Mouse (Mus musculus): ENCODE measurements around the gene Ube4b.

Ube4b gene

DNA sequence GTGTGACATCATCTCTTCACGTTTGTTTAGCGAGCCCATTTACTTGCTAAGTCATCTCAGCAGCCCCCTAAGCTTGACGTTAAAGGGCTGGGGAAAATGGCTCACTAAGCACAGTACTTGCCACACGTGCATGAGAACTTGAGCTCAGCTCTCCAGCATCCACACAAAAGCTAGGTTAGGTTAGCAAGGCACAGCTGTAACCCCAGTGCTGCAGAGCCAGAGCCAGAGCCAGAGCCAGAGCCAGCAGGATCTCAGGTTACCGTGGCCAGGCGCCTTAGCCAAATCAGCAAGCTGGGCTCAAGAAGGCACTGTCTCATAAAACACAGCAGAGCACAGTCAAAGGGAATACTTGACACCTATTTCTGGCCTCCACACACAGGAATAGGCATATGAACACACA lies 31.0 kb downstream of the Ube4b start:
- no peak for DNase-seq (ENCODE audit: low spot score in 2 of 2)

DNA sequence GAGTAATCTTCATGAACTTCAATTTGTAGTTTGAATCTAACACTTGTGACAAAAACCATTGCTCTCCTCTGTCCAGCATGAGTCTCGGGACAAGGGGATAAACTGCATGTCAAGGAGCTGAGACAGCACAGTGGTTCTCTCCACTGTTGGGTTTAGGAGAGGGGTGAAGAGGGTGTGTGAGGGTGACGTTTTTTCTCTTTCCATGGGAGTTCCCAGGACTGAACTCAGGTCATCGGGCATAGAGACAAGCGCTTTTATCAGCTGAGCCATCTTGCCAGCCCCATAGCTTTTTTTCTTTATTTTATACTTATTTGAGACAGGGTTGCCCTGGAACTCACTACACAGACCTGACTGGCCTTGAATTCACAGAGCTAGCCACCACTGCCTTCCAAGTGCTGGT lies 32.3 kb downstream of the Ube4b start:
- no peak for DNase-seq (ENCODE audit: low spot score in 2 of 2)

DNA sequence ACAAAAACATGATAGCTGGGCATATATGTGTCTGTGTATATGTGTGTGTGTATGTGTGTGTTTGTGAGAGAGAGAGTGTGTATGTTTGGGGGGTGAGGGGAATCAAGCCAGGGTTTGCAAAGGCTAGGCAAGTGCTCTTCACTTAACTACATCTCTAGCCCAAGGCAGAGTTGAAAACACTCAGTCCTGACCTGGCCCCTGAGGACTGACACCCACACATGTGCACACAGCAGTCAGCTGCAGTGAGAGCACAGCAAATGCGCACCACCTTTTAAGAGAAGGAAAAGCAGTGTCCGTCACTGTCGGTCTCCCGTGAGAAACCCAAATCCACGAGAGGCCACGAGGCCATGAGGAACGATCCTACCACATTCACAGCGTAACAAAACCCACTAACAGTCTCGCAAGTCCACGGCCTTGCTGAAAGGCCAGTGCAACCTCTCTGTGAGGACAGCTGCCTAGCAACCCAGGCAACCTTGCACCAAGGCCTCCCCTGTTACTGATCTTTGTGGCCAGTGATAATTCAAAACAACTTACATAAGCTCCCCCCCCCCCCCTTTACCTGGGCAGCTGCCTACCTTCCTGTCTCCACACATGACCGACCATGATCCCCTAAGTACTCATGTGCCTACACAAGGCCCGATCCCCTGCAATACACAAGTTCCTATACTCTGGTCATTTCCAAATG lies 33.1 kb downstream of the Ube4b start:
- DNase-seq (ENCODE audit: low spot score in 2 of 2) = no peak

DNA sequence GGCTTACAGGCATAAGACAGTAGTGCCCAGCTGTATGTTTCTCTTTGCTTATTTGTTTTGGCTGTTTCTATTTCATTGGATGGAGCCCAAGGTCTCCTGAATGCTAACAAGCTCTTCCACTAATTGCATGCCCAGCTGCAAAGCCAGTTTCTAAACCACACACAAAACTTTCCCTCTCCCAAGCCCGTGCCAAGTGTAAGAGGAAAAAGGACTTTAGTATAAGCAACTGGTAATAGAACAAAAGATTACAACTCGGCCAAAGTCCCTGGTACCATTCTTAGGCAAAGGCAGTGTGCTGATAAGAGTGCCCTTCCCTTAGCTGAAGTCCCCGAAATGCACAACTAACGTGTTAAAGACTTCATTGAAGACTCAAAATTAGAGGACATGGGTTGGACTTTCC lies 34.2 kb downstream of the Ube4b start:
- no peak for DNase-seq (ENCODE audit: low spot score in 2 of 2)

DNA sequence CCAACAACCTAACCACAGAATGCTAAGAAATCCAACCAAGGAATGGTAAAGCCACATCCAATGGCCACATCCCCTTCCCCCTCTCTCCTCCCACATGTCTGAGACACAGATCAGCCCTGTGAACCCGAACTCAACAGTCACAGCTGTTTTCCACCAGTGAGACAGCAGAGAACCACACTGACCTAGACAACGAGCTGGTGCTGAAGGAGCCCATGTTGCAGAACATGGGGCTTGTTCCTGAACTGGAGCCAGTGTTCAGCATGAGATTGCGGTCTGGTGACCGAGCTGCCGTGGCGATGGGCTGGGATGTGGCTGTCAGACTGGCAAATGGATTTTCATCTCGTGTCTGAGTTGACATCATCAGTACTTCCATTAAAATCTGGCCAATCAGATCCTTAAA lies 45.5 kb downstream of the Ube4b start:
- DNase-seq (ENCODE audit: low spot score in 2 of 2) = no peak

DNA sequence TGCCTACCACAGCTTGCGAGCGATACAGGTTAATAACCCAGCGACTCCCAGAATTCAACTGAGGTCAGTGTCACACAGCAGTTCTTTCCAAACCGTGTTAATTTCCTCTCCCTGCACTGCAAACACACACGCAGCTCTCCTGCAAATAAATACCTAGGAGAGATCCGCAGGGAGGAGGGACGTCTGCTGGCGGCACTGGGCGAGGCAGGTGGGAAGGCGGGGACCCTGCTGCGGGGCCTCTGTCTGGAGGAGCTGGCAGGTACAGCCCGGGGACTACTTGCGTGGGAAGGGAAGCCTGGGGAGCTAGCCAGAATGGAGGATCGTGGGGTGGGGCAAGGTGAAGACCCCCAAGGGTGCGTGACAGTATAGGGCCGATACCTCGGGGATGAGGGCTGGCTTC lies 46.7 kb downstream of the Ube4b start:
- no peak for DNase-seq (ENCODE audit: low spot score in 2 of 2)

DNA sequence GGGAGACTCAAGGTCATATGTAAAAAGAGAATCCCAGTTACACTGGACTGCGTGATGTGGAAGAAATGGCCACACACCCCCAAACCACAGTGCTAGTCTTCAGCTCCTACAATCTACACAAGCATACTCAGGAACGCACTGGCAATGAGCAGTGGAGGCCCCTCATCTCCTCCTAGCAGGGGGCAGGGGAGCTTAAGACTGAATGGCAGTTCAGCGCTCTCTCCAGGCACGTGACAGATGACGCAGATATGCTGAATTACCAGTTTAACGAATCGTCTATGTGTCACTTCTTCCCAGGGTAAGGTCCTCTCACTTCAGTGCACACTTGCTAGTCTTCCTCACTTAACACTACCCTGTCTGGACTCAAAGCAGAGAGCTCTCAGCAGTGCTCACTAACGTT lies 47.7 kb downstream of the Ube4b start:
- no peak for DNase-seq (ENCODE audit: low spot score in 2 of 2)

DNA sequence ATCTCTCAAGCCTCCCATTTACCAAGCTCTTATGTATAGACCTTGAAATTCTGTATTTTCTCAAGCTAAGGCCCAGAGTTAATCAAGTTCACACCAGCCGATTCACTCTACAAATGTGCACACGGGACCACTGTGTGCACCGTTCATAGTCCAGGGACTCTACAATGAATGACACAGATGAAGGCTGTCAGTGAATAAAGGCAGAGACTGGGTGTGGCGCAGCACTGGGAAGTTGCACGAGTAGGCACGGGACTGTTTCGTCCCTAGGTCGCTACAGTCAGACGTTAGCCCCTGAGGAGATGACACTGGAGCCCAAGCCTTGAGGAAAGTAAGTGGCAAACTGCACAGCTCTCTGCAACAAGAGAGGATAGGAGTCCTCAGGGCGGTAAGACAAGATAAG lies 50.5 kb downstream of the Ube4b start:
- DNase-seq (ENCODE audit: low spot score in 2 of 2) = no peak

DNA sequence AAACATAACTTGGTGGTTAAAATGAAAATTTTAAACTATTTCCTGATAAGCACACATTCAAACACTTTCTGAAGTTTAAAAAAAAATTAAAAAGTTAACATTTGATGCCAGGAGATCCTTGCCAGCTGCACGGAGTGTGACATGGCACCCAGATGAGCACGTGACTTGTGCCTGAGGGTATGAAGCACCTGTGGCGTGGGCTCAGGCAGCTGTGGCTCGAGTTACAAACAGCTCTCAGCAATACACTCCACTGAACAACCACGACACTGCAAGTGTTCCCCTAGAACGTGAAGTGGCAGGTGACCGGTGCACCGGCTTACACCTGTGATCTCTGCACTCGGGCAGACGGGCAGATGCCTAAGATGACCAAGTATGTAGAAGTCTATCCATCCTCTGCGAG lies 51.9 kb downstream of the Ube4b start:
- DNase-seq (ENCODE audit: low spot score in 2 of 2) = no peak

DNA sequence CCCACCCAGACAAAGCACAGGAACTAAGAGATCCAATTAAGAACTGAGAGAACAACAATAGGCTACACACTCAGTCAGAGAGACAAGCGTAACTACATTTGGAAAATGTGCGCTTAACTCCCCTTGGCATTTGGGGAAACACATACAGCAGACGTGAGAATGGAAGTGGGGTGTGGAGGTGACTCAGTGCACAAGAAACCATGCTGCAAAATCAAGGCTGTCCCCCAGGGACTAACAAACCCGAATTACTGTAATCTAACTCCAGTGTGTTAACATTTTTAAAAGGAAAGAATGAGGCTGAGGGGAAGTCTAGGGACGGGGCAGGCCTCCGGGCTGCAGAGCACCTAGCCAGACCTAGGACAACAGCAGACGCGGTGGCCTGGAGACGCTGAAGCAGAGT lies 52.6 kb downstream of the Ube4b start:
- no peak for DNase-seq (ENCODE audit: low spot score in 2 of 2)

DNA sequence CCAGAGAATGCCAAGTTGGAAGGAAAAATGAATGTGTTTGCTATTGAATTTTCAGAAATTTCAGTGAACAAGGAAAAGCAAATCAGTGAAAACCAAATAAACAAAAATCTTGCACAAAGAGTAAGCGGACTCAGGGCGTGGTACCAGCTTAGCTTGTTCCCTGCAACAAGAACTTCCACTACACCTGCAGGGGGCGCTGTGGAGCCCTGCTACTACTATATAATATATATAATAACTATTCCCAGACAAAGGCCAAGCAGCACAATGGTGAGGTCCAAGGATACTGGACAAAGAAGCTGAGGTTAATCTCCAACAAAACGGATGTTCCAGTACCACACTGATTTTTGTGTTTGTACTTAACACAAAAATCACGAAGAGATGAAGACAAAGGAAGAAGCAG lies 53.1 kb downstream of the Ube4b start:
- DNase-seq (ENCODE audit: low spot score in 2 of 2) = peak in 1 of 2 experiments; percentile 31

DNA sequence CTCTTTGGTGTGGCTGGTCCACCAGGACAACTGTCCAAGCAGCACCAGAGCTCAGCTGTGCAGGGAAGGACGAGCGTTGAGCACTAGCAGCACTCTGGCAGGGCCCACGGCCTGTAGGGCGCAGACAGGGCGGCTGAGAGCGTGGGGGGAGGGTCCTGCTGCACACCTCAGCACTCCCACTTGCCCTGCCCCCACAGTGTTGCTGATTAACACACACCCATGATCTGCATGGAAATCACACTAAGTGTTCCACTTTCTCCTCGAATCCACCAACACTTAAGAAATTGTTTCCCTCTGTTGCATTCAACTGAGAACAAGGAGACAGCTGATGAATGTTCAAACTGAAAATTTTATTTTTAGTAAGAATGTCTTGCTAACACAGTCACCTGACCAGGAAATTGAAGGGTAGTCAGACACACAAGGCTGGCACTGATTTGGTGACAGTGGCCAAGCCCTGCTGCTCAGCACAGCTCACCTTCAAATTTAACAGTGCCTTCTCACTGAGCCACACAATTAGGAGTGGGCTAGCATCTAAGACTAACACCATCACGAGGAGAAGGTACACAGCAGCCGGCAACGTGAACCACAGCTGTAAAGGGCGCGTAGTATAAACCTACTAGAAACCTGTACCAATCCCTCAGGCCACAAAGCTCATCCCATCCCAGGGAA lies 60.7 kb downstream of the Ube4b start:
- DNase-seq (ENCODE audit: low spot score in 2 of 2) = no peak

DNA sequence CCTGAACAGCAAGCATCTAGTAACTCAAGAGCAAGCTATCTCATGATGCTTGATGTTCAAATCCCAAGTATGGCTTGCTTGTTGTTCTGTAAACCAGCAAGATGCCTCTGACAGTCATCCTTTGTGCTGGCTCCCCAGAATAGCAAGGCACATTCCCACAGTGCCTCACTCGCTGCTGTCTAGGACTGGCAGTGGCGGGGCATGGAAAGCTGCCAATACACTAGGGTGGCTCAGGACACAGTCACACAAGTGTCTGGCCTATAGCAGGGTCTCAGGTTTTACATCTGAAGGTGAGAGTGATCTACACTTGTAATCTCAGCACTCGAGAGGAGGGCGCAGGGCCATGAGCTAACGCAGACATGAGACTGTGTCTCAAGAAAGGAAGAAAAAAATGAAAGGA lies 61.7 kb downstream of the Ube4b start:
- no peak for DNase-seq (ENCODE audit: low spot score in 2 of 2)

DNA sequence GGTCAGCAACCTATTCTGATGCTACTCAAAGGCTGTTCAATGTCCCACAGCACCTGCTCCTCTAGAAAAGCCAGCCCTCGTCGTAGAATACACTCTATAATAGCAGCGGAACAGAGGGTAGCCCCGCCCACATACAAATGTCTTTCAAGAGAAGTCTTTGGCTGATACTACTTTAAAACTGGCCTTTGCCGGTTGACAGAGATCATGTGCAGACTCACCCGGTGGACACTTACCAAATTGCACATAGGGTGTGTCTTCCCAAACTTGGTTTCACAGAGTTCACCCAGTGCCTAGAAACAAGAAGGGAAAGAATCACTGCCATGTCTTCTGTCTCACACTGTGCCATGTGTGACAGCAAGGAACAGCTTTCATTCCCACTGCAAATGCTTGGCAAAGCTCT lies 65.5 kb downstream of the Ube4b start:
- no peak for DNase-seq (ENCODE audit: low spot score in 2 of 2)

DNA sequence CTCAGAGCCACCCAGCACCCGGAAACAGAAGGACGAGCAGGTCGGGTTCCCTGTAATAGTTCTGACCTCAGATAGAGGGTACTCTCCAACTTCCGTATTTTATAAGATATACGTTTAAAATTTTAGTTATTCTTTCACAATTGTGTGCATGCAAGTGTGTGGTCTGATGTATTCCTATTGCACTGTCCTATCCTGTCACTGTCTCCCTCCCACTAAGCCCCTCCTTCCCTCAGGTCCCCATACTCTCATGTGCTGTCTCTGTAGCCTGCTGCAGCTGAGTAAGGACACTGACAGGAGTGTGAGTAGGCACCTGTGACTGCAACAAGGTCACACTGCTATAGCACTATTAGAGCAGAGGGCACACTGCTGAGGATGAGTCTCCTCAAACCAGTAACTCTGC lies 65.9 kb downstream of the Ube4b start:
- no peak for DNase-seq (ENCODE audit: low spot score in 2 of 2)

DNA sequence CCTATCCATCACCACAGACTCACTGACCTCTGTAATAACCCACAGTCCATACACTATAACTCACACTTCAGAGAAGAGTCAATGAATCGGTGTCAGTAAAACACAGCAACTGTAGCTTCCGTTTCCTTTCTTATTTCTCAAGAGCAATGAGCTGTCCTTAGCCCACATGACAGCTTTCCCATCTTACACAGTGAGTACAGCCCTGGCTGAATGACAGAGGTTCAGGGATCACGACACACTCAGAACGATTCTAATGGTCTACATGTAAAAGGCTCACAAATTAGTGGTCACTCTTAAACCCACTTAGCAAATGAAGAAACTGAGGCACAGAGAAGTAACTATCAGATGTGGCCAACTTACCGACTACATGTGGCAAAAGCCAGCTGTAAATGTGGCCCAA lies 68.6 kb downstream of the Ube4b start:
- DNase-seq (ENCODE audit: low spot score in 2 of 2) = no peak

DNA sequence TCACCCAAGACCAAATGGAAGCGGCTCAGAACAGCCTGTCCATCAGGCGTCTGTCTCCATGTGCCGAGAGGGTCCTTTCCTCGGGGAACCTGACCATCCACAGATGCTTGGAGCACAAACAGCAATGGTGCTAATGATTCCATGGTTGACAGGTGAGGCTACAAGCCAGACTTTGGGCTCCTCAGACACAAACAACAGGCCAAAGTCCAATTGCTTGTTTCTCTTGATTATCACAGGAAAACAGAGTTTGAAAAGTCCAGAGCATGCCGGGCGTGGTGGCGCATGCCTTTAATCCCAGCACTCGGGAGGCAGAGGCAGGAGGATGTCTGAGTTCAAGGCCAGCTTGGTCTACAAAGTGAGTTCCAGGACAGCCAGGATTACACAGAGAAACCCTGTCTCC lies 71.9 kb downstream of the Ube4b start:
- no peak for DNase-seq (ENCODE audit: low spot score in 2 of 2)

DNA sequence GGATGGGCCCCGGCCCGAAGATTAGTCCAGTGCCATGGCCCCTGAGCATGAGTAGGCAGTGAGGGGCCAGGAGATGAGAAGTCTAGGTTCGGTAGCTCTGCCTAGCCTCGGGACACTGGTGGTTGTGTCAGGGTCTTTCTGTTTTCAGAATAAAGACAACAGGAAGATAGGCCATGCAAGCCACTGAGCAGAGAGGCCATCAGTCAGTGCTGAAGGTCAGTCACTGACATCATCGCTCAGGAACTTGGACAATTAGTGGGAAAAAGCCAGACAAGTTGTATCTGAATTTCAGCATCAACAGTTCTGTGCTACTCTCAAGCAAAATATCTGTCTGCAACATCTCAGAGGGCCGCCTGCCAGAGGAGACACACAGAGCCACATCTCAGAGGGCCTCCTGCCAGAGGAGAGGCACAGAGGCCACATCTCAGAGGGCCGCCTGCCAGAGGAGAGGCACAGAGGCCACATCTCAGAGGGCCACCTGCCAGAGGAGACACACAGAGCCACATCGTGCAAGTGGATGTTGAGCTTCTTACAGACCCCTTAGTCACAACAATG lies 74.9 kb downstream of the Ube4b start:
- DNase-seq (ENCODE audit: low spot score in 2 of 2) = no peak

DNA sequence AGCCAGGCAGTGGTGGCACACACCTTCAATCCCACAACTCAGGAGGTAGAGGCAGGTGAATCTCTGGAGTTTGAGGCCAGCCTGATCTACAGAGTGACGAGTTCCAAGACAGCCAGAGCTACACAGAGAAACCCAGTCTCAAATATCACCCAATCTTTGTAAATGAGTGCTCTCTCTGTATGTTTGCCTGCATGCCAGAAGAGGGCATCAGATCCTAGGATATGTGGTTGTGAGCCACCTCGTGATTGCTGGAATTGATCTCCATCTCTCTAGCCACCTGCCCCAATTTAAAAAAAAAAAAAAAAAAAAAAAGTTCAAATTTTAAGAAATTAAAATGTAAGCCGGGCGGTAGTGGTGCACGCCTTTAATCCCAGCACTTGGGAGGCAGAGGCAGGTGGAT lies 77.6 kb downstream of the Ube4b start:
- DNase-seq (ENCODE audit: low spot score in 2 of 2) = no peak

DNA sequence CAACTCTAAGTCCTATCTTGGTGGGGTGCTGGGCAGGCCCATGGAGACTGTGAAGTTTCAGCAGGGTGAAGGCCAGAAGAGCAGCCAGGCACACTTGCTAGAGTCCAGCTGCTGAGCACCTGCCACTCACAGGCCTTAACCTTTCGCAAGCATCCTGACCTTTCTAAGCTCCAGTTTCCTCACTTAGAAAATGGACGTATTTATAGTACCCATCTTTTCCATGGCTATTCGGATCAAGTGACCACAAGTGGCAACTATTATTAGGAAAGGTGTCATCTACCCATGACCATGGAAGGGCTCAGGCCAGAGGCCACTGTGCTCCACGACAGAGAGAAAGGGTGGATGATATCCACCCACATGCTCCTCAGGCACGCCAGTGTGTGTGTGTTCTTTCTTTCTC lies 80.7 kb downstream of the Ube4b start:
- DNase-seq (ENCODE audit: low spot score in 2 of 2) = no peak

DNA sequence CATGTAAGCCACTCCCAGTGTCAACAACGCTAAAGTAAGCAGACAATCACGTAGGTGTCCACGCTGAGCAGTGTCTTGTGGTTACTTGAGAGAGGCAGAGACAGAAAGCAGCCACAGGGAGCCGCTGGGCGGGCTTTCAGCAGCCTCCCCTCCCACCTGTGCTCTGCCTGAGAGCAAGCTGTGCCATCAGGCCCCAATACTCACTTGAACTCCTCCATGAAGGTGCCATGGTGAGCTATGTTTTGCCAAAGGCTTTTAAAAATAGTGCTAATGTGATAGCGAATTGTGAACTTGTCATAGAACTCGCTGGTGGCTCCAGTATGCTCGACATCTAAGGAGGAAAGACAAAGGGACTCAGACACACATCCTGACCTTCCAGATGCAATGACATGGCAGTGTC lies 82.2 kb downstream of the Ube4b start:
- DNase-seq (ENCODE audit: low spot score in 2 of 2) = no peak

DNA sequence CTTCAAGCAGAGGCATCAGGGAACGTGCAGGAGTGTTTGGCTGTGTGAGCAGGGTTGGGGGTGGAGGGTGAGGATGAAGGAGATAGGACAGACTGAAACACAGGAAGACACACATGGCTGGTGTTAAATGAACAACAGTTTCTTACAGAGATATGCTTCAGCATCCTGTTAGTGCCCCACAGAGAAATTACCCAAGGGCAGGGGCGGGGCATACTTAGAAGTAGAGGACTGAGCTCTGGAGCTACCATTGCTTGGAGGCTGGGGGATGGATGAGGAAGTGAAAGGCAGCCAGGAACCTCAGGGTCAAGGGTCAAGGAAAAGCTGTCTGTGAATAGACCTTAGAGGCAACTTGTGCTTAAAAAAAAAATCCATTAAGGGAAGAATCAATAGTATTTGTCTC lies 85.9 kb downstream of the Ube4b start:
- no peak for DNase-seq (ENCODE audit: low spot score in 2 of 2)

DNA sequence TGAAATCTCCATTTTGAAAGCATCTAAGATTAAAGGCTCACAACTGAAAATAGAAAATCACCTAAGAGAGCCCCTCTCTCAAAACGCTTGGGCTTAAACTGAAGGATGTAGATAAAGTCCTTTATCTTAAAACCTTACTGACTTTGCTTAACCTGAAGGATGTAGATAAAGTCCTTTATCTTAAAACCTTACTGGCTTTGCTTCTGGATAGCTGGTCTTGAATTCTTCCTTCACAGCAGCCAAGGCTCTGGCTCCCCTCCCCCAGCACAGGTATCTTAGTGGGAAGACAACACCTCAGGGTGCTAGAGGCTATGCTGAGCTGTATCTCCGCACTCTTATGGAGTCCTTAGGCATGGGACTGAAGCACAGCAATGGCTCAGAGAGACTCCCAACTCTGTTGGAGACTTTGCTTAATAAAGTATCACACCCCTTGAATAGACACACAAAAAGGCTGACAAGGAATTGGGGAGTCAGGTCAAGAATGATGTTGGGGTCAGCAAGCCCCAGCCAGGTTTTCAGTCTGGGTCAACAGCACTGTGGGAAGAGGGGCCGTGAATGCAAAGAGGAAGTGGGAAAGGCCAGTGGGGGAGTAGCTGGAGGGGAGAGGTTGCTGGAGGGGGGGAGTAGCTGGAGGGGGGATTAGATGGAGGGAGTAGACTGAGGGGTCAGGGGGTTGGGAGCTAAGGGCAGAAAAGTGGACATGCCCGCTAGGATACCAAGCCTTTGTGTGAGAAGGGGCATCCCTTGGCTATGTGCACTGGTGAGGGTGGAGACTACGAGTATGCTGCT lies 86.9 kb downstream of the Ube4b start:
- DNase-seq (ENCODE audit: low spot score in 2 of 2) = no peak
